Mouse (Mus musculus) heart, adult 2 months (tissue): ENCODE data around the gene Smad6. TPM values are rescaled to one million over a fixed set of nuclear protein-coding genes. Genes with fewer than 3 reads are reported as not detected.

Experiments
- DNase-seq, 2 experiments: peaks; one replicate each; pipeline ENCODE4 v3.0.0; 2021
- H3K27ac ChIP-seq: fragments of 200-600 bp; 2 replicates; pipeline ENCODE4 v1.8.1; 2022
- H3K27me3 ChIP-seq: fragments of 200-500 bp; 2 replicates; pipeline ENCODE4 v1.6.1; 2012; ENCODE audit warnings: mild to moderate bottlenecking, low read length, inconsistent platforms, mixed read lengths; ENCODE audit not compliant: control insufficient read depth, insufficient read depth
- H3K36me3 ChIP-seq: fragments of 200-500 bp; 2 replicates; pipeline ENCODE4 v1.6.1; 2012; ENCODE audit warnings: low read length, inconsistent platforms; ENCODE audit not compliant: control insufficient read depth, insufficient read depth
- H3K4me1 ChIP-seq: fragments of 200-500 bp; 2 replicates; pipeline ENCODE4 v1.6.1; 2011; ENCODE audit warnings: low read length; ENCODE audit not compliant: control insufficient read depth, insufficient read depth
- H3K4me3 ChIP-seq: fragments of 200-600 bp; 2 replicates; pipeline ENCODE4 v1.8.1; 2022
- H3K79me2 ChIP-seq: fragments of 200-500 bp; replicated peaks from 2 replicates; pipeline ENCODE4 v1.6.1; 2012; ENCODE audit warnings: mild to moderate bottlenecking, inconsistent platforms, low read length, moderate library complexity, mixed read lengths; ENCODE audit not compliant: control insufficient read depth, insufficient read depth
- H3K9ac ChIP-seq: fragments of 200-500 bp; 2 replicates; pipeline ENCODE4 v1.6.1; 2012; ENCODE audit warnings: low read depth, mild to moderate bottlenecking, control low read depth, inconsistent platforms, low read length, mixed read lengths
- CTCF ChIP-seq: fragments of 200-600 bp; IDR thresholded peaks from 2 replicates; pipeline ENCODE4 v1.8.1; 2022; ENCODE audit warnings: antibody characterized with exemption, mild to moderate bottlenecking, moderate library complexity
- EP300 ChIP-seq: fragments of 200-500 bp; IDR thresholded peaks from 2 replicates; pipeline ENCODE4 v1.6.1; 2011; ENCODE audit warnings: low read depth, low read length, control low read depth; ENCODE audit not compliant: insufficient read depth
- POLR2A ChIP-seq: fragments of 200-500 bp; IDR thresholded peaks from 2 replicates; pipeline ENCODE4 v1.6.1; 2011; ENCODE audit warnings: mild to moderate bottlenecking, low read depth, low read length, control low read depth; ENCODE audit not compliant: insufficient read depth
- WGBS: fragments of 180-500 bp; shearing (Covaris S2); methylation state at CpG from one replicate; pipeline ENCODE4 v1.1.7; 2018; 5-methylcytosine and 5-hydroxymethylcytosine counted together
- intact Hi-C: fragments of 180-260 bp; cut with DNase I; formaldehyde crosslinking; loops from one replicate; pipeline ENCODE4 v1.15.1; 2025
- polyA plus RNA-seq: library from polyadenylated mRNA; depleted of rRNA; stranded (reverse); fragments of >200 nt; gene quantifications from 2 replicates; pipeline ENCODE4 v1.2.3, GENCODE M21; 2012
- total RNA-seq, 2 experiments: library from RNA; stranded (reverse); gene quantifications; 2 replicates each; pipeline ENCODE4 v1.2.3; 2021

The Smad6 gene
- total and polyA plus RNA-seq, 3 experiments: 11.0 to 15.1 (median 14.7) TPM

DNA sequence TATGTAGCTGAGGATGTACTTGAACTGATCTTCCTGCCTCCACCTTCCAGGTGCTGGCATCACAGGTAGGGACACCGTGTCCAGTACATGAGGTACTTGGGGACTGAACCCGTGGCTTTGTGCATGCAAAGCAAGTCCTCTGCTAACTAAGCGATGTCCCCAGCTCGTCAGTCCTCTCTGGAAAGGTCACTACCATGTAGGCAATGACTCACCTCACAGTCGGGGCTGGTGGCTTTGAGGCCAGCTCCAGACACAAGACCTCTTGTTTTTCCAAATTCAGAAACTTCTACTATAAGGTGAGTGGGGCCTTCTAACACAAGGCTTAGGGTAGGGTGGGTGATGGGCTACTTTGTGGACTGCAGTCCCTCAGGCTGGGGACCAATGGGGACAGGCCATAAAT is 21.8 kb downstream of the Smad6 start:
- H3K4me1 ChIP-seq: peaks cover 5% of the 10 kb centered on the region; the same call in 1 of the 2 replicates
- 80% methylated on average over 5 of the region's 5 CpGs for WGBS
- no peaks in the 10 kb centered on the region for H3K79me2 ChIP-seq
- no peaks in the 10 kb centered on the region for H3K27me3 ChIP-seq
- no peak for TF ChIP-seq CTCF
- no peak for TF ChIP-seq EP300
- TF ChIP-seq POLR2A: no peak
- no peaks in the 10 kb centered on the region for H3K36me3 ChIP-seq
- no peak for DNase-seq
- H3K27ac ChIP-seq: no peak overlapping the region
- no peak overlapping the region for H3K9ac ChIP-seq
- intact Hi-C loops: no loop called here
- H3K4me3 ChIP-seq: no peak overlapping the region

DNA sequence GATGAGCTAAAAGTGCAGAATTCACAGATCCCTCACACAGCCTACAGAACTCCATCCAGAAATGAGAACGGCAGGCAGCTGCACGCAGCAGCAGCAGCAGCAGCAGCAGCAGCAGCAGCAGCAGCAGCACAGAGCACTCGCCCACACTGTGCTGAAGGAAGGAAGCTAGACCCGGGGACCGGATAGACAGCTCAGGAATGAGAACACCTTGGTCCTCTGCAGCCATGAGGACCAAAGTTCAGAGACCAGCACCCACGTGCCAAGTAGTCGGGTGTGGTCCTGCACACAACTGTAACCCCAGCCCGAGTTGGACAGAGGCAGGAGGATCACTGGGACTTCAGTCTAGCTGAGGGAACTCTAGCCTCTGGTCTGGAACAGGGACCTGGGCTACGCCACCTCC is 22.7 kb downstream of the Smad6 start:
- no peaks in the 10 kb centered on the region for H3K36me3 ChIP-seq
- intact Hi-C loops: no loop called here
- H3K27ac ChIP-seq: no peak overlapping the region
- DNase-seq: no peak
- H3K4me1 ChIP-seq: peaks cover 5% of the 10 kb centered on the region; the same call in 1 of the 2 replicates
- no peaks in the 10 kb centered on the region for H3K27me3 ChIP-seq
- no peak for TF ChIP-seq CTCF
- TF ChIP-seq POLR2A: no peak
- no peak for TF ChIP-seq EP300
- 44% methylated on average over 9 of the region's 9 CpGs for WGBS
- no peak overlapping the region for H3K4me3 ChIP-seq
- no peak overlapping the region for H3K9ac ChIP-seq
- no peaks in the 10 kb centered on the region for H3K79me2 ChIP-seq

DNA sequence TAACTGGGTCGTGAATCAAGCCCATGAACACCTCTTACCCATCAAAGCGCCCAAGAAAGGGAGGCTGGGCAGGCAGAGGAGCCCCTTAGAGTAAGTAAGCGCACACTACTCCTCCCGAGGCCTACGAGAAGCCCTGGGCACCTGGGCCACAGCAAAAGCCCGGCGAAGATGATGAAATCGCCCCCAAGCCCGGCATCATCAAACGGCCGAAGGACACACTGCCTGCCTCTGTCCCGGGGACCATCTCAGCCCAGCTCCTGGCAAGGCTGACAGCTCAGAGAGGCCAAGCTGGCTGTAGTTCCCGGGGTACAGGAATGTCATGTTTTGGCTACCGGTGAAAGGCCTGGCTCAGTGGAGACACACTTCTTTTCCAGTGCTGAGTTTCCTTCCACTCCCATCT is 23.8 kb downstream of the Smad6 start:
- Histone ChIP-seq H3K27me3 (no peaks in the 10 kb centered on the region), H3K9ac (no peak overlapping the region), H3K27ac (no peak overlapping the region), H3K4me3 (no peak overlapping the region), H3K36me3 (no peaks in the 10 kb centered on the region), H3K79me2 (no peaks in the 10 kb centered on the region), H3K4me1 (peaks cover 5% of the 10 kb centered on the region; the same call in 1 of the 2 replicates)
- TF ChIP-seq CTCF (no peak), EP300 (no peak), POLR2A (no peak)
- DNase-seq: peak in 1 of 2 experiments; percentile 35
- WGBS: 54% methylated on average over 14 of the region's 14 CpGs
- intact Hi-C loops: no loop called here

DNA sequence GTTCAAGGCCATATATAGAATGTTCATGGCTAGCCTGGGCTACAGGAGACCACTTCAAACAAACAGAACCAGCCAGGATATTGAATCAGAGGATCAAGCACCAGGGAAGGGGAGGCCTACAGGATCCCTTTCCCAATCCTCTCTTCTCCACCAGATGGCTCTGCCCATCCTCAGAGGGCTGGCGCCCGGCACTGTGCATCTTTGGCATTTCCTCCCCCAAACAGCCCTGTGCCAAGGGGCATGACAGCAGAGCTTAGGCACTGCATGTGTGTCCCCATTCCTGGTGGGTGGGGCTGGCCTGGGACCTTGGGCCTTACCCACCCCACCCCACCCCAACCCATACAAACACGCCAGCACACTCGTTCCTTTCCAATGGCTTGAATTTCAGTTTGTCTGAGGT is 24.4 kb downstream of the Smad6 start:
- intact Hi-C loops: loop anchor here (2.0 kb wide), 1 partner anchor 19 kb away; no protein-coding TSS in a partner anchor

DNA sequence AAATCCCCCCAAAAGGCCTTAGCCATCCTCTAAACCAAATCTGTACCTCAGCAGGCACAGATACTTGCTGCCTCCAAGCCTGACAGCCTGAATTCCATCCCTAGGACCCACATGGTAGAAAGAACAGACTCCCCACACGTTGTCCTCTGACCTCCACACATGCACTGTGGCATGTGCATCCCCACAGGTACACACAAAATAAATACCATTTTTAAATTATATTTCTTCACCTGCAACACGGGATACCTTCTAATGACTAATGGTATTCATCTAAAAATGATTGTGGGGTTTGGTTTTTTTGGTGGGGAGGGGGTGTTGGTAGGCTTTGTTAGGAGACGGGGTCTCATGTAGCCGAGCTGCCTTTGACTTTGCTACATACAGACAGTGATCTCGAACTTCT is 28.6 kb downstream of the Smad6 start:
- Histone ChIP-seq H3K36me3 (no peaks in the 10 kb centered on the region), H3K9ac (no peak overlapping the region), H3K27ac (no peak overlapping the region; the same call in 1 of the 2 replicates), H3K79me2 (0 out of 2 replicates have a peak, but pooled peaks cover 1% of the 10 kb centered on the region), H3K4me1 (peaks cover 24% of the 10 kb centered on the region), H3K4me3 (no peak overlapping the region), H3K27me3 (no peaks in the 10 kb centered on the region)
- DNase-seq: no peak
- intact Hi-C loops: loop anchor here (5.0 kb wide), 1 partner anchor 36 kb away; no protein-coding TSS in a partner anchor
- TF ChIP-seq POLR2A (no peak), EP300 (no peak), CTCF (no peak)
- WGBS: 76% methylated on average over 5 of the region's 5 CpGs

More for the DNA sequence above, 24.4 kb downstream of the Smad6 start:
- TF ChIP-seq POLR2A (no peak), EP300 (no peak), CTCF (peak; percentile 59)
- no peak overlapping the region for H3K9ac ChIP-seq
- 48% methylated on average over 4 of the region's 4 CpGs for WGBS
- H3K4me1 ChIP-seq: peaks cover 5% of the 10 kb centered on the region; the same call in 1 of the 2 replicates
- DNase-seq: no peak
- no peak overlapping the region for H3K27ac ChIP-seq
- H3K79me2 ChIP-seq: no peaks in the 10 kb centered on the region
- no peaks in the 10 kb centered on the region for H3K27me3 ChIP-seq
- H3K36me3 ChIP-seq: no peaks in the 10 kb centered on the region
- no peak overlapping the region for H3K4me3 ChIP-seq

GRCm38 (mm10) chr9:63992761-63993160 is 29.1 kb downstream of the Smad6 start:
- H3K36me3 ChIP-seq: no peaks in the 10 kb centered on the region
- intact Hi-C loops: loop anchor here (5.0 kb wide), 1 partner anchor 35 kb away; no protein-coding TSS in a partner anchor
- H3K4me3 ChIP-seq: no peak overlapping the region
- peaks cover 22% of the 10 kb centered on the region for H3K4me1 ChIP-seq
- no peak overlapping the region for H3K9ac ChIP-seq
- H3K27ac ChIP-seq: no peak overlapping the region; the same call in 1 of the 2 replicates
- no peak for TF ChIP-seq EP300
- no peak for TF ChIP-seq POLR2A
- TF ChIP-seq CTCF: no peak
- WGBS: 41% methylated on average over 4 of the region's 4 CpGs
- 0 out of 2 replicates have a peak, but pooled peaks cover 1% of the 10 kb centered on the region for H3K79me2 ChIP-seq
- DNase-seq: no peak
- no peaks in the 10 kb centered on the region for H3K27me3 ChIP-seq

GRCm38 (mm10) chr9:63991193-63991592 is 30.7 kb downstream of the Smad6 start:
- Histone ChIP-seq H3K27ac (no peak overlapping the region), H3K79me2 (0 out of 2 replicates have a peak, but pooled peaks cover 1% of the 10 kb centered on the region), H3K4me3 (no peak overlapping the region), H3K36me3 (no peaks in the 10 kb centered on the region), H3K9ac (no peak overlapping the region), H3K4me1 (peaks cover 21% of the 10 kb centered on the region), H3K27me3 (no peaks in the 10 kb centered on the region)
- DNase-seq: no peak
- no peak for TF ChIP-seq CTCF
- TF ChIP-seq POLR2A: no peak
- TF ChIP-seq EP300: no peak
- WGBS: 70% methylated on average over 4 of the region's 4 CpGs
- intact Hi-C loops: loop anchor here (5.0 kb wide), 1 partner anchor 34 kb away; no protein-coding TSS in a partner anchor
